Mouse (Mus musculus) cerebellum, adult 2 months (tissue): ENCODE results near the gene Slc24a3.

Experiments used
- CTCF ChIP-seq: fragments of 200-500 bp; IDR thresholded peaks from 2 replicates; pipeline ENCODE4 v1.5.1; 2011; ENCODE audit warnings: low read depth, mild to moderate bottlenecking, control low read depth, low read length, moderate library complexity, borderline replicate concordance; ENCODE audit not compliant: insufficient read depth
- POLR2A ChIP-seq: fragments of 200-500 bp; IDR thresholded peaks from 2 replicates; pipeline ENCODE4 v1.6.1; 2011; ENCODE audit warnings: low read length, control low read depth, borderline replicate concordance; ENCODE audit not compliant: insufficient read depth

GRCm38 (mm10) chr2:145535307-145535706 is 367.8 kb downstream of the Slc24a3 start:
- TF ChIP-seq CTCF (no peak), POLR2A (no peak)
